Mouse (Mus musculus) CH12F3 (cell line): ENCODE data around the gene Cdrt4.

Experiments used
- in situ Hi-C: fragments of 300-500 bp; cut with MboI; formaldehyde crosslinking; loops from 2 replicates; pipeline ENCODE4 v1.14.3; 2020; ENCODE audit warnings: low sequenced_read_pairs

The Cdrt4 gene

DNA sequence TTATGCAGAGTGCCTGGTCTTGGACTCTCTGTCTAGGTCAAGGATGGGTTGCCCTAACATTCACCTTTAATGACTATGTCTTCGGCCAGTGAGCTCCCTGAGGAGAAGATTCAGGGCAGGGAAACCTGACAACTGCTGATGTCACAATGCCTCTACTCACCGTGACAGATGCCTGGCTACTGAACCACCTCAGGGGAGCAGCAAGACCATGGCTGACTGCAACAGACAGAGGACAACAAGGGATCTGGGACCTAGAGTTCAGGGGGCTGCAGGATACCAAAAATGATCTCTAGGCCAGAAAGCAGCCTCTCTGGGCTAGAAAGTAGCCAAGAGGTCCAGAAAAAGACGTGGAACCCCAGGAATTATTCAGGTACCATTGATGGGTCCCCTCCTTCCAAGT lies at the start of gene Cdrt4:
TSS of gene Cdrt4 (plus strand) at position 182 of the 400 bp plus-strand sequence.
- in situ Hi-C loops, result no loop called here

DNA sequence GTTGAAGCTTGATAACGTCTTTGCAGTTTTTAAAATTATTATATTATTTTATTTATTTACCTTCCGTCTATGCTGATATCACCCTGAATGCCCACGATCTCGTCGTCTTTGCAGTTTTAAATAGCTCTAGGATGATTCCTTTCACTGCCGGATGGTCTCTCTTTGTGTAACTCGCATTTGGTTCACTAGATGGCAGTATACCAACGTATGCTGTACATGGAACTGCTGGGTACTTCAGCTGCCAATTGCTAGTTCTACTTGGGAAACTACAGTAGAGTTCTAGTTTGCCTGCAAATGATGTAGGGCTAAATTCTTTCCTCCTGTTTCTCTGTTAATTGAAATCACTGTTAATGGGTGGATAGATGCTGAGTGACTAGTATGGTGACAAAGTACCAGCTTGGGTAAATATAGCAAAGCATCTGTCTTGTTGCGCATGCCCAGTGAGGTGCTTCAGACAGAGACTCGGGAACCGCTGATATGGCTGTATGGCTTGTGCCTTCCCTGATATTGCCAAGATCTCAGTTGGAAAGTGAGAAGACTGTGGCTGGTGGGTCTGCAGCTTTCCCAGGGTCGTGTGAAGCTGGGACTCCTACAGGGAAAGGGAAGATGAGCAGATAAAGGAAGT lies 49.2 kb upstream of the Cdrt4 start:
- in situ Hi-C loops, result no loop called here

DNA sequence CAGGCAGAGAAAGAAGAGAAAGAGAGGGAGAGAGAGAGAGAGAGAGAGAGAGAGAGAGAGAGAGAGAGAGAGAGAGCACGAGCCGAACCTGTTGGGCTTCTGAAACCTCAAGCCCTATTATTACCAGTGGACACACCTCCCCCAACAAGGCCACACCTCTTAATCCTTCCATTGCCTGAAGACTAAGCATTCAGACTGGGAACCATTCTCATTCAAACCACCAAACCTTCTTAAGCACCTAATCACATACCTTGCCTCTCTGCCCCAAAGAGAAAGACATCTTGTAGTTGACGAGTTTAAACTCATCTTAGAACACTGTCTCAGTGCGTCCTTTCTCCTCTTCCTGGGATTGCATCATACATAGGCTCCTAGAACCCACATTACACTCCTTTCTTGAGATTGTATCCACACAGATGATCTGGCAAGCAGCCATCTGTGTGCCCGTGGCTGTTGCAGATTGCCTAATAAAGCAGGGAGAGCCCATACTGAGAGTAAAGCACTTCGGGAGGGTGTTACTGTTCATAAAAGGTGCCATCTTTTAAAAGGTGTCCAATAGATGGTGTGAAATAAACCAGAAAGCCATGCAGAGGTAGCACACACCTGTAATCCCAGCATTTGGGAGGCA lies 47.0 kb upstream of the Cdrt4 start:
- in situ Hi-C loops, result no loop called here

DNA sequence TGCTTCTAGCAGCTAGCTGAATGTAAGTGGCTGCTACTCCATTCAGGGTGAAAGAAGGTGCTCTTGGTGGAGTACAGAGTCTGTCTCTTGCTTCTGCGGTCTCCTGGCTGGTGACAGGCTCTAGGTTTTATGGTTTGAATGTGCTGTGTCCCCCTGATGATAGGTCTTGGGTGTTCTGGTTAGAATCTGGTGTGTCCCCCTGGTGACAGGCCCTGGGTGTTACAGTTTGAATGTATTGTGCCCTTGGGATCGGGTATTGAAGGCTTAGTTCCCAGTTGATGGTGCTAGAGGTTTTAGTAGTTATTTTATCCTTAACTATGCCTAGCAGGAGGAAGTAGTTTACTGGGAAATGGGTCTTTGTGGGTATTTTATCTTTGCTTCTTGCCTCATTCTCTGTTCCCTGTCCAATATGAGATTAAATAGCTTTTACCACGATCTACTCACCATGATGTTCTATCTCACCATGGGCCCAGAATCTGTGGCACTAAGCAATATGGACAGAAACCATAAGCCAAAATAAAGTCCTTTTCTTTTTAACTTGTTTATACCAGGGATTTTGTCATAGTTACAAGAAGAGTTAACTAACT lies 41.2 kb upstream of the Cdrt4 start:
- in situ Hi-C loops, result no loop called here

DNA sequence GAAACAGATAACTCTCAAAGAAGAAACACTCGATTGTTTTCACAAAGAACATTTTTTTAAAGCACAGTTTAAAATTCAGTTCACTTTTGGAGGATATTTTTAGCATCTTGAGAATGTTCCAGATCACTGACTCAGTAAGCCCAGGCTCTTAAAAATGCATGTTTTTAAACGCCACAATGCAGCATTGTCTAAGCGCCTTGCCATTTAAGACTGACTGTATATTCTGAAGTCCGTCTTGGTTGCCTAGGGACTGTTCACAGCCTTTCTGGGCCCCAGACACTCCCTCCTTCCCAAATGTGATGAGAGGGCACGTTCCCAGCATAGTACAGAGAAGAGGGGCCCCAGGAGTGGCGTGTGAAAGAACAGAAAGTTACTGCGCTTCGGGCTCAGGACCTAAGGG lies 39.6 kb upstream of the Cdrt4 start:
- in situ Hi-C loops, result no loop called here

DNA sequence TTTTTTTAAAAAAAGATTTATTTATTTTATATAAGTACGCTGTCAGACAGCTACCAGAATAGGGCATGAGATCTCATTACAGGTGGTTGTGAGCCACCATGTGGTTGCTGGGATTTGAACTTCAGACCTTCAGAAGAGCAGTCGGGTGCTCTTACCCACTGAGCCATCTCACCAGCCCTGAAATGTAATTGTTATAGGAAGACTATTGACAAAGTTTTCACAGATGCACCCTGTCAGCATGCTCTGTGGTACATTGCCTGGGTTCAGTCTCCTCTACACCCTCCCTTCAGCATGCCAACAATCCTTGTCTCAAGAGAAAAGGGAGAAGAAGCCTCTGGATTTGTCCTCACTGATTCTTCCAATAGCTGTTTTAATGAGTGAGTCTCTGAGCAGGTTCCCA lies 37.9 kb upstream of the Cdrt4 start:
- in situ Hi-C loops, result no loop called here

DNA sequence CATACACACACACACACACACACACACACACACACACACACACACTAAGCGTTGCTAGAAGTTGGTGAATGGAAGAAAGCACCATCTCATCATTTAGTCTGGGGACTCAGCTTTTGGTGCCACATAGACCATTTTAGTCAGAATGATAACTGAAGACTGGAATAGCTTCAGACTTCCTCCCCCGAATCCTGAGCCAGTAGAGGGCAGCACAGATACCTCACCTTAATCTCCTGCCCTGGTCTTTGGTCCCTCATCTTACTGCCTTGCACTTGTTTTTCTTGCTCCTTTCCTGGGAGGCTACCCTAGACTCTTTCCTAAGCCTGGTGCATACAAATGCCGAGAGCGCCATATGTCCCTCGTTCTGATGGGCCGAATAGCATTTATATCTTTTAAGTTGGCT lies 36.5 kb upstream of the Cdrt4 start:
- in situ Hi-C loops, result no loop called here

DNA sequence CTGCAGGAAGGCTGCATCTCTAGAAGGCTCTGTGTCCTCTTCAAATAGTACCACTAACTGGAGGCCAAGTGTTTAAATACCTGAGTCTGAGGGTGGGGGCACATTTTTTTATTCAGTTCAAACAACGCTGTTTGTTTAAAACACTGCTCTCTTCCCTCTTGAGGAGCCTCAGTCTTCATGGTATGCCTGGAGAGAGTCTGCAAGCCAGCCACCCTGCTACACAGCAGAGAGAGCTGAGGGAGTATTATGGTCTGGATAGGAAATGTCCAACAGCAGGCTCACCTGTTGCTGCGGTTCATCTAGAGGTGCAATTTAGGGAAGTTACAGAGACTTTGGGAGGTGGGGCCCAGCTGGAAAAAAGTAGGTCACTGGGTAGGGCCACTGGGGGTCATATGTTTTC lies 35.5 kb upstream of the Cdrt4 start:
- in situ Hi-C loops, result no loop called here

DNA sequence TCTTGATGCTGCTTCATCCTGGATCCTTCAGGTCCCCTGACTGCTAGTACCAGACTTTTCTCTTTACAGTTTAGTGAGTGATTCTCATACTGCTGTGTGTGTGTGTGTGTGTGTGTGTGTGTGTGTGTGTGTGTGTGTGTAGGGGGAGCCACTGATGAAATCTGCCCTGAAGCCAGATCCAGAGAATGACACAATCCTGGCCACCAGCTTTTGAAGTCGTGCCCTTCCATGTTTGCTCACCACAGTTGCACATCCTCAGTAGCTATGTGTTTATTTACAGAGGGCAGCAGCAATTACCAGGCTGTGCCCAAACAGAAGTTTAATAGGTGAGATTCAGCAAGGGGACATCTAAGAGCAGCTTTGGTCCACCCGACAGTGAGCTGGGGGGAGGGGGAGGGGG lies 34.2 kb upstream of the Cdrt4 start:
- in situ Hi-C loops, result no loop called here

DNA sequence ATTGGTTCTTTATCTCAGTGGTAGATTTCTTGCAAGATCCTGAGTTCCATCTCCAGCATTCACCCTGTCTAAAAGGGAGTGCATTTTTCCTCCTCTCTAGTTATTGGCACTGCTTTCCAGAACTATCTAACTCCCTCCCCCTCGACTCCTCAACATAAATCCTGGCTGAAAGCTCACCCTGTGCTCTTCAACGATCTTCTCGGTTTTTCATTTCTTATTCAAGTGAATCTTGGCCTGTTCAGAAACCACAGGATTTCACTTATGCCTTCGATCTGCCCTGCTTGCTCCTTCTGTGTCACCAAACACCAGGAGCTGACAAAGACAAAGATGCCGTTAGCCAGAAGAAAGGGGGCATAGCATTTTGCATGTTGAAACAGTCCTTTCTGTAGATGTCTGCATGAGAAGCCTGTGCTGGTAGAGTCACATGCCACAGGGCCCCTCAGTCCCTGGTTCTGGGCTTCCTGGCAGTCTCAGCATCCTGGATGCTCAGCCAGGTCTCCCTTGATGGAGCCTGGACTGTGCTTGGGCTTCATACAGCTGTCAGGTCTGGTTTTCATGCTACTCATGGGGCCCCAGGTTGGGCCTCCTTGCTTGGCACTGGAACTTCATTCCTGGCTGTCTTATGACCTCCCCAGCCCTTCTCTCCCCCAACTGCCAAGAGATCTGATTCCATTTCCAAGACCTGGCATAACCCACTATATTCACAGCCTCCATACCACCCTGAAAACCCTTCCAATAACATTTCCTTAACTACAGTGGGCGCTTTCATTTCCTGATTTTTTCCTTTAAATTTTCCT lies 30.8 kb upstream of the Cdrt4 start:
- in situ Hi-C loops, result loop anchor here (10.0 kb wide), 1 partner anchor 215 kb away; no protein-coding TSS in a partner anchor

DNA sequence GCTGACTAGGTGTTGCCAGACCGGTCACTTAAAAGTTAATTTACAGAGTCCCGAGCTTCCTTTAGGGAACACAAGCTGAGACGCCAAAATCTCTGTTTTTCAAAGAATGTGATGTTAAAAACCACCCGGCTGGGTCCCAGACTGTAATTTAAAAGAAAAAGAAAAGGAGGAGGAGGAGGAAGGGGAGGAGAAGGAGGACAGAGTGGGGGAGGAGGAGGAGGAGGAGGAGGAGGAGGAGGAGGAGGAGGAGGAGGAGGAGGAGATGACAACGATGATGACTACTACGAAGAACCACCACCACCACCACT lies 30.3 kb upstream of the Cdrt4 start:
- in situ Hi-C loops, result loop anchor here (10.0 kb wide), 1 partner anchor 214 kb away; no protein-coding TSS in a partner anchor

DNA sequence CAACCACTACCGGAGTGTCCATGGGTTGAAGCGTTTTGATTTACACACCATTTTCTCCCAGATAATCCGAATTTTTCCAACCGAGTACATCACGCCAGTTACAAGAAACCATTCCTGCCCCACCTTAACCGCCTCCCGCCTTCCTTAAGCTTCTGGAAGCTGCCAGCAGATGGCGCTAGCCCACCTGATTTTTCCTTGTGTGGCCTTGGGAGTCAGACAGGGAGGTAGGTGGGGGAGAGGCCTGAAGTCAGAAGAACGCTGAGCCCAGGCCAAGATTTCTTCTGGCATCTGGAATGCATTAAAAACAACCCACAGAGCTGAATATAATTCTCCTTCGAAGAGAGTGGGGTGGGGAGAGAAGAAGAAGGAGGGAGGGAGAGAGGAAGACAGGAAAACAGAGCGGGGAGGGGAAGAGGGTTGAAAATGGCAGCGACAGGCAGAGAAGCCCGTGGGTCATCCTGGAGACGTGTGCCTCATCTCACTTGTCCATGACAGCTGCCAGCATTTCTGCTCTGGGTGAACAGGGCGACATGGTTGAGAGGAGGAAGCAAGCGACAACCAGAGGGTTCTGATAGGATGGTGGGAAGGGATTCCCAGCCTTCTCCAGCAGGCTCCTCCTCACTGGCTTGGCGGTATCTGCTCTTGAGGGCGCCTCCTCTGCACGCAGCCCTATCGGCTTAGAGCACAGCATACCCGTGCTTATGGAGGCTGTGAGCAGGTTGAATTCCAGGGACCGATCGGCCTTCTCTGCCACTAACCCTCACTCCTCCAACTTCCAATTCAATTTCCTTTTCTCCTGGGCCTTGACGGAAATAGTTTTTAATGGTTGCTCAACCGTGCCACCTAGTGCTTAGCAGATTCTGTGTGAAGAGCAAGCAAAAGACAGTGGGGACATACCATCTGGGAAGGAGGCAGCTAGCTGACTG lies 29.7 kb upstream of the Cdrt4 start:
- in situ Hi-C loops, result loop anchor here (10.0 kb wide), 1 partner anchor 213 kb away; no protein-coding TSS in a partner anchor

DNA sequence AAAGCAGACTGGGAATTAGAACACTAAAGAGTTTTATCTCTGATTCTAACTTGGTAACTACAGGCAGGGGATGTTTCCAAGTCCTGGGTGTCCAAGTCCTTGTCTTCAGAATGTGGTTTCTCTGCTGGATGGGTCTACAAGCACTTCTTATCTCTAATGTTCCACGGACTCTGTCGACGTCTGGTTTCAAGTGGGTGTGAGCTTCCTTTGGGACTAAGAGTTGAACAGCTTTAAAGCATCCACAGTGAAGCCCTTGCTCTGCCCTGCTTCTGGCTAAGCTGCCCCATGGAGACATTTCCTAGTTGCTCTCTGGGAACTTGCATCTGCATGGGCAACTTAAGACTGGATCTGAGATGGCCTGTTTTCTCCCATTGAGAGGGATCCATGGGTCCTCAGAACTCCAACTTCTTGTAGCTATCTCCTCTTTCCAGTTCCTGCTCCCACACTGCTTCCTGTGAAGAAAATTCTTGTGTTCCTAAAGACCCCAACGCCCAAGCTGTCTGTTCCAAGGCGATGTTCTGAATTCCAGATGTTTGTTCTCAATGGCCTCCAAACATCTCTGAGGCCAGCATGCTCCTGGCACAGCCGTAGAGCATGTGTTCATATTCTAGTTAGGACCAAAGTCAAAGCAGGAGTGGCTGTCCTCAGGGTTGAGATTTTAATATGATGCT lies 26.8 kb upstream of the Cdrt4 start:
- in situ Hi-C loops, result loop anchor here (10.0 kb wide), 1 partner anchor 211 kb away; no protein-coding TSS in a partner anchor

DNA sequence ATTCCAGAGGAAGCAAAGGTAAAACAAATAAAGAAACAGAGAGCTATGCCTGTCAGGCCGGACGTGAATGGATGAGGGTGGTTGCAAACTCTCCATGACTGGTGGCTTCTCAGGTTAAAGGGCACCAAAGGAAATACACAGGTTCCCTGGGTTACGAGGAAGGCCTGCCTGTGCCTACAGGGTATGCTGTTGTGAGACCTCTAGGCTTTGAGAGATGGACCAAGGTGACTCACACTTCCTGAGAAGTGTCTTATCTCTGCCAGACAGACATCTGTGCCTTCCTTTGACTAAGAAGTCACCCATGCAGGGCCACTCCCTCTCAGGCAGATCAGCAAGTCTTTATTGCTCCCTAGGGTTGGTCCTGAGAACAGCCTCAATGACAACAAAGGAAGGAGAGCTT lies 21.2 kb upstream of the Cdrt4 start:
- in situ Hi-C loops, result loop anchor here (10.0 kb wide), 1 partner anchor 205 kb away; no protein-coding TSS in a partner anchor

DNA sequence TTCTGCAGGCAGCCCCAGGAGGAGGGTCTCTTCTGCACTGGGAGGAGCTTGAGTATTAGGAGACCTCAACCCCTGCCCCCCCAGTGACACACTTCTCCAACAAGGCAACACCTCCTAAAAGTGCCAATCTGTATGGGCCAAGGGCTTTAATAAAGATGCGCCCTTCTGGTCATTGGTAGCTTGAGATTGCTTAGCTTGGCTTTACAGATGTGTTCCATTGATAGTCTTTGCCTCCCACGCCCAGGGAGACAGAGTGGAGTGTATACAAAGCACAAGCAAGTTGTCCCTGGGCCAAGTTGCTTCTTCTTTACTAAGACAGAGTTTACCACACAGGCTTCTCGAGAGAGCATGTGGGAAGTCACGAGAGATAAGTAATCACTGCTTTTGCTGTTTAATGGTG lies 20.4 kb upstream of the Cdrt4 start:
- in situ Hi-C loops, result no loop called here

DNA sequence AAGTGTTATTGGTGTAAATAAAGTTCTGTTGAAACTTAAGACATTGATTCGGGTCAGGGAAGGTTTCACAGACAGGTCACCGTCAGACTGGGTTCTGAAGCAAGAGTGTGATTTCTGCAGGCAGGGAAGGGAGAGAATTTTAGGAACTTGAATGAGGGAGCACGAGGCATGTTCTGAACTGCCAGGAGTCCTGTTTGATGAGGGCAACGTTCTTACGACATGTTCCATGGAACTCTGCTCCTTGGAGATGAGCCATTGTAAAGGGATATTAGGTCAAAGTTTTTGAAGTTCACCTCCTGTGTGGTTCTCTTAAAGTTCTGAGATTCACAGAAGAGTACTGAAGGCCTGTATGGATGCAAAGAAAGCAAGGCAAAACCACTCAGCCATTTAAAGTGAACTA lies 19.9 kb upstream of the Cdrt4 start:
- in situ Hi-C loops, result no loop called here

DNA sequence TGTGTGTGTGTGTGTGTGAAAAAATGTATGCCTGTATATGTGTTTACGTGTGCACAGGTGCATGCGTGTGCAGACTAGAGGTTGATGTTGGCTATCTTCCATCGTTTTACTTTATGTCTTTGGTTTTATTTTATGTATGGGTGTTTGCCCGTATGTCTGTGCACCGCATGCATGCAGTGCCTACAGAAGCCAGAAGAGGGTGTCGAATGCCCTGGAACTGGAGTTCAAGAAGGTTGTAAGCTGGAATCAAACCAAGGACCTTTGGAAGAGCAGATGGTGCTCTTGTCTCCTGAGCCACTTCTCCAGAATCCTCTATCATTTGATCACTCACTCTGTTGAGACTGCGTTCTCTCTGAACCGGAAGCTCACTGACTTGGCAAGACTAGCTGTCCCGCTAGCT lies 17.9 kb upstream of the Cdrt4 start:
- in situ Hi-C loops, result no loop called here

DNA sequence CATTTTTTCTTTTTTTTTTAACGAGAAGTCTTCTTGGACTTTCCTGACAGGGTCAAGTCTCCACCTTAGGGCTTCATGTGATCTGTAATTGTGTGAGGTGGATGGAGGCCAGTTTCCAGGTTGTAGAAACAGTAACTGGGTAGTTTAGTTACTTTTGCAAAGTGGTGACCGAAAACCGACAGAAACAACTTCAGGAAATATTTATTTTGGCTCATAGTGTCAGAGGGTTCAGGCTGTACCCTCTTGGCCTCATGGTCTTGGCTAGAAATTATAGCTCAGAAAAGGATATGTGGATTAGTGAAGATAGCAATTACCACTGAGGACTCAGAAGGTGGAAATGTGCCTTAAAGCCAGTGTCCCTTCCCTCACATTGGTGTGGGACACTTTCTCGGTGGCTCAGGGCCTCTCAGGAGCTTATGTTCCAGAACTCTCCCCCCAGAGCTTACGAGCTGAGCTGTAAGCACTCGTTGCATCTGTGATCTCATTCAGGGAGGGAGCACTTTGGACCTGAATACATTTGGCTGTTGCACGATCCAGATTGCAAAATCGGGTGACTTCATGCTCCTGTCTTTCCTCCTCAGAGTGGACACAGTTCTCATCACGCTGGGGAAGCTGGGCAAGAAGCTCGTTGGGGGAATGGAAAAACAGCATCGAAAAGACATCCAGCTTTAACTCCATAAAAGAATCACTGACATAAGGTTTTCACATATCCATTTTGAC lies 16.0 kb upstream of the Cdrt4 start:
- in situ Hi-C loops, result no loop called here

DNA sequence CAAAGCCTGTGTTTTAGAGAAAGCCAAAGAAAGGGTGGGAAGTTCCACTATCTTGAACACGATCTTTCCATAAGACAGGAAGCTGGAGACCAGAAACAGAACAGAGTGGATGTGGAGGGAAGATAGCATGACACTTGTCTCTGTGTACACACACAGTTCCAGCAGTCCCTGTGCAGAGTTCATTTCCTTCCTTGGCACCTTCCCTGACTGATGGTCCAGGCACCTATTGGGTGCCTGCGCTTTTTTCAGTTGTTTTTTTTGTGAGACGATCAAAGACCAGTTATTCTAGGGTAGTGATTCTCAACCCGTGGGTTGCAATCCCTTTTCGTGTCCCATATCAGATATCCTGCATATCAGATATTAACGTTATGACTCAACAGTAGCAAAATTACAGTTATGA lies 13.0 kb upstream of the Cdrt4 start:
- in situ Hi-C loops, result no loop called here
